Mouse (Mus musculus) olfactory bulb, adult 2 months (tissue): ENCODE data around the gene Abcc3.

Experiments
- CTCF ChIP-seq: fragments of 200-500 bp; IDR thresholded peaks from 2 replicates; pipeline ENCODE4 v1.5.1; 2012; ENCODE audit warnings: low read depth, mild to moderate bottlenecking, low read length, moderate library complexity; ENCODE audit not compliant: insufficient read depth
- POLR2A ChIP-seq: fragments of 200-500 bp; IDR thresholded peaks from 2 replicates; pipeline ENCODE4 v1.6.1; 2012; ENCODE audit warnings: mild to moderate bottlenecking, low read depth, low read length, moderate library complexity; ENCODE audit not compliant: insufficient read depth

DNA sequence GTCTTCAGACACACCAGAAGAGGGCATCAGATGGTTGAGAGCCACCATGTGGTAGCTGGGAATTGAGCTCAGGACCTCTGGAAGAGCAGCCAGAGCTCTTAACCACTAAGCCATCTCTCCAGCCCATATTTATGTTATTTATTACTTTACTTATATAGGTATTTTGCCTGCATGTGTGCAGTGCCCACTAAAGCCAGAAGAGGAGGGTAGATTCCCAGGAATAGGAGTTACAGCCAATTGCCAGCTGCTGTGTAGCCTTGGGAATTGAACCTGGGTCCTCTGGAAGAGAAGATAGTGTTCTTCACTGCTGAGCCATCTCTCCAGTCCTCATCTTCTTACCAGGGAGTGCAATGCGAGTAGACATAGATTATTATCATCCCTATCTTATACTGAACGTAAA, 43.0 kb downstream of the Abcc3 start:
- TF ChIP-seq POLR2A (no peak), CTCF (no peak)
